Mouse (Mus musculus) lung, postnatal 0 days (tissue): Measurements from ENCODE around the gene Ctnnbl1. TPM values are rescaled to one million over a fixed set of nuclear protein-coding genes. Genes with fewer than 3 reads are reported as not detected.
A peak's percentile ranks its signal among the peaks of the same experiment; 100 is the strongest.

Experiments
- ATAC-seq: fragments of 200-750 bp; cut with Nextera tagmentation; 2 replicates; pipeline ENCODE4 v1.8.0; 2017; ENCODE audit warnings: moderate library complexity
- DNase-seq: peaks from one replicate; pipeline ENCODE4 v3.0.0-alpha.2; 2016; ENCODE audit warnings: low spot score
- H3K27ac ChIP-seq: fragments of 300-500 bp; sonication (generic); 2 replicates; pipeline ENCODE4 v1.5.1; 2014; ENCODE audit warnings: antibody characterized with exemption, mild to moderate bottlenecking, low read length, mixed read lengths
- H3K27me3 ChIP-seq: fragments of 300-500 bp; sonication (generic); replicated peaks from 2 replicates; pipeline ENCODE4 v1.6.1; 2014; ENCODE audit warnings: low read length, mixed read lengths; ENCODE audit not compliant: insufficient read depth
- H3K36me3 ChIP-seq: fragments of 300-500 bp; sonication (generic); 2 replicates; pipeline ENCODE4 v1.6.1; 2014; ENCODE audit warnings: low read length, mixed read lengths; ENCODE audit not compliant: insufficient read depth
- H3K4me1 ChIP-seq: fragments of 300-500 bp; sonication (generic); 2 replicates; pipeline ENCODE4 v1.6.1; 2014; ENCODE audit warnings: antibody characterized with exemption, low read depth, low read length, mixed read lengths; ENCODE audit not compliant: insufficient read depth
- H3K4me2 ChIP-seq: fragments of 300-500 bp; sonication (generic); replicated peaks from 2 replicates; pipeline ENCODE4 v1.6.1; 2014; ENCODE audit warnings: low read depth, mild to moderate bottlenecking, low read length, moderate library complexity, mixed read lengths
- H3K4me3 ChIP-seq: fragments of 300-500 bp; sonication (generic); 2 replicates; pipeline ENCODE4 v1.5.1; 2014; ENCODE audit warnings: low read depth, low read length
- H3K9ac ChIP-seq: fragments of 300-500 bp; sonication (generic); replicated peaks from 2 replicates; pipeline ENCODE4 v1.6.1; 2014; ENCODE audit warnings: low read depth, mild to moderate bottlenecking
- H3K9me3 ChIP-seq: fragments of 300-500 bp; sonication (generic); 2 replicates; pipeline ENCODE4 v1.6.1; 2016; ENCODE audit warnings: low read length, mixed read lengths
- CTCF ChIP-seq: IDR thresholded peaks from 2 replicates; pipeline ENCODE4 v1.5.1; 2016; ENCODE audit warnings: antibody characterized with exemption, mild to moderate bottlenecking
- EP300 ChIP-seq: IDR thresholded peaks from 2 replicates; pipeline ENCODE4 v1.6.1; 2016; ENCODE audit warnings: antibody characterized with exemption, mild to moderate bottlenecking, control low read depth
- WGBS: fragments of 180-500 bp; shearing (Covaris S2); extraction: QIAGEN DNeasy Blood & Tissue Kit; methylation state at CpG from one replicate; pipeline ENCODE4 v1.1.7; 2014; 5-methylcytosine and 5-hydroxymethylcytosine counted together
- polyA plus RNA-seq: library from polyadenylated mRNA; unstranded; fragments of >200 nt; fragmentation: Nextera tagmentation; extraction: Ambion mirVana; gene quantifications from 2 replicates; pipeline ENCODE4 v1.2.1, GENCODE M21; 2015

Ctnnbl1 gene
- polyA plus RNA-seq, 1 experiment from 2014 or later: 30.8 TPM

DNA sequence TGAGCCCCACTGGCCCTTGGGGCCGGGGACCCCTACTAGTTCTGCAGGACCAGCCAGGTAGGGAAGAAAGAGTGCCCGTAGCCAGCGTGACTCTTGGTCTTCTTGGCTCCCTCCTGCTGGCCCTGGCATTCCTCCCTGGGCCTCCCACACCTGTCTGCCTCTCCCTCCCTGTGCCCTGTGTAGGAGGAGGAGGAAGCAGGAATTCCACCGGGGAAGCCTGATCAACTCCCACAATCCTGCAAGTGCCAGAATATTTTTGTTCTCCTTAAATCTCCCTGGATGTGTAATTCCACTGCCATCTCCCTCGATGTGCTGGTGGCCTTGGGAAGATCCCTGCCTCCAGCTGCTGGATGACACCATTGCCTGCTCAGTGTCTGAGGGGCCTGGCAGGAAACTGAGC, 187.3 kb downstream of the Ctnnbl1 start:
- Histone ChIP-seq H3K4me2 (no peak overlapping the region), H3K4me1 (no peaks in the 10 kb centered on the region), H3K4me3 (no peak overlapping the region), H3K36me3 (no peaks in the 10 kb centered on the region), H3K9me3 (no peaks in the 10 kb centered on the region), H3K27me3 (no peaks in the 10 kb centered on the region), H3K9ac (no peak overlapping the region), H3K27ac (no peak overlapping the region)
- DNase-seq (no peak), ATAC-seq (no peak)
- TF ChIP-seq EP300 (no peak), CTCF (no peak)
- WGBS: 50% methylated on average over 5 of the region's 5 CpGs

DNA sequence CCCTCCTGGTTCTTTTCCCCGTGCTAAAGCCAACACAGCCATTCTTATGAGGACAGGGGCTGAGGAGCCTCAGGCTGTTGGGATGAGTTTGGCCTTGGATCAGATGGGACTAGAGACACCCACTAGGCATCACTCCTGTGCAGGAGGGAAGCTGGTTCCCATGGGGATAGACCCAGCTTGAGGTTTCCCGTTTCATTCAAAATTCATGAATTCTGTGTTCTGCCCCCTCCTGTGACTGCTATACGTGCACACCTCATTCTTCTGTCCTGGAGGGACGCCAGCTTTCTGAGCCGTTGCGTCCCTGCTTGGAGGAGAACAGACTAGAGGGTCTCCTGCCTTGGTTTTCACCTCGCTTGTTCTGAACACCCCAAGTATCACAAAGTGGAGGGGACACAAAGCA, 189.3 kb downstream of the Ctnnbl1 start:
- H3K36me3 ChIP-seq: no peaks in the 10 kb centered on the region
- no peaks in the 10 kb centered on the region for H3K9me3 ChIP-seq
- no peak for TF ChIP-seq CTCF
- TF ChIP-seq EP300: no peak
- H3K27ac ChIP-seq: no peak overlapping the region
- ATAC-seq (no peak), DNase-seq (no peak)
- H3K4me2 ChIP-seq: no peak overlapping the region
- H3K9ac ChIP-seq: no peak overlapping the region
- H3K4me1 ChIP-seq: no peaks in the 10 kb centered on the region
- WGBS: 55% methylated on average over 7 of the region's 7 CpGs
- no peaks in the 10 kb centered on the region for H3K27me3 ChIP-seq
- H3K4me3 ChIP-seq: no peak overlapping the region

DNA sequence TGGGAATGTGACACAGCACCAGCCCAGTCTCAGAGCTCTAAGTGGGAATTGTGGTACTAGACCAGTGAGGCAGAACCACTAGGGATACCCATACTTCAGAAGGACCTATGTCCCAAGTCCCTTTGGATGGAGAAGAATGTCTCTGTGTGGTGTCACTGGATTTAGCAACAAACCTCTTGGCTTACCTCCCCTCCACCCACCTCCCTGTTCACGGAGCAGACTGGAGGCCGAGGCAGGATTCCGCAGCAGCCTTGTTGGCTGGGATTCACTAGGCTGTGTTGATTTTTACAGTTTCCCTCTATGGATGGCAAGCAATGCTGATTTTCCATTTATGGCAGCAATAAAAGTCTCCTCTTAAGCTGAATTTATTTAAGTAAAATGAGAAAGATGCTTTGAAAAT, 189.7 kb downstream of the Ctnnbl1 start:
- H3K4me2 ChIP-seq: no peak overlapping the region
- H3K9ac ChIP-seq: no peak overlapping the region
- H3K9me3 ChIP-seq: no peaks in the 10 kb centered on the region
- ATAC-seq (no peak), DNase-seq (no peak)
- no peaks in the 10 kb centered on the region for H3K27me3 ChIP-seq
- WGBS: 73% methylated on average over 3 of the region's 3 CpGs
- H3K4me1 ChIP-seq: no peaks in the 10 kb centered on the region
- no peaks in the 10 kb centered on the region for H3K36me3 ChIP-seq
- no peak for TF ChIP-seq CTCF
- no peak for TF ChIP-seq EP300
- H3K4me3 ChIP-seq: no peak overlapping the region
- H3K27ac ChIP-seq: no peak overlapping the region

DNA sequence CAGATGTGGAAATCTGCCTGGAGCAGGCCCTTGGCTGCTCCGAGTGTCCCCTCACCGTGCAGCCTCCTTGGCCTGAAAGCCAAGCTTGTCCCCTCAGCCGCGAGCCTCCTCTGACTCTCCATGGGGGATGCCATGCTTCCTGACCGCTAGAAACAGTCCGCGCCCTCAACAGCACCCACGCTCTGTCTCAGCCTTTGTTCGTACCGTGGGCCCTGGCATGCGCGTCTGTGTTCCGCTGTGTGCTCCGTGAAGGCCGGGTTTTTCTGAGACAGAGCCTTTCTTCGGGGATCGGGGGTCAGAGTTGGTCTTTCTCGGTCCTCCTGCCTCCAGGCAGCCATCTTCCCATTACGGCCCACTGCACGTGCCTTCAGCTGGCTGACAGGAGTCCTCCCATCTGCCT, 190.2 kb downstream of the Ctnnbl1 start:
- Histone ChIP-seq H3K4me2 (no peak overlapping the region), H3K9ac (no peak overlapping the region), H3K4me3 (no peak overlapping the region), H3K27me3 (no peaks in the 10 kb centered on the region), H3K9me3 (no peaks in the 10 kb centered on the region), H3K4me1 (no peaks in the 10 kb centered on the region), H3K27ac (no peak overlapping the region), H3K36me3 (no peaks in the 10 kb centered on the region)
- DNase-seq (no peak), ATAC-seq (no peak)
- WGBS: 57% methylated on average over 20 of the region's 20 CpGs
- TF ChIP-seq EP300 (no peak), CTCF (no peak)

DNA sequence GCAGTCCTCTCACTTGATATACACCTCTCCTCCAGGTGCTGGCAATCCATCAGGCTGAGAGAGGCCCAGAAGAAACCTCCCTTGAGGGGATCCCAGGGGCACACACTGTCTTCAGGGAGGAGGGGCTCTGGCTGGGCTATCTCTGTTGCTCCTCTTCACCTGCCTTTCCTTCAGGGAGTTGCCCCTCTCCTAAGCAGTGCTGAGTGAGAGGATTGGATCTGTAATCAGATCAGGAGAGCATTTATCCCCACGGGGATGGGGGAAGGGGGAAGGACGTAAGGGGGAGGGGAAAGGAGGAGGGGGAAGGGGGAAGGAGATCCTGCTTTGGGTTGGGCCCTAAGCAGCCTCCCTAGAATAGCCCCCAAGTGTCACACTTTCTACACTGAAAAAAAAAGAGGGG, 190.6 kb downstream of the Ctnnbl1 start:
- Histone ChIP-seq H3K4me3 (no peak overlapping the region), H3K9me3 (no peaks in the 10 kb centered on the region), H3K27me3 (no peaks in the 10 kb centered on the region), H3K4me1 (no peaks in the 10 kb centered on the region), H3K9ac (no peak overlapping the region), H3K36me3 (no peaks in the 10 kb centered on the region), H3K27ac (no peak overlapping the region), H3K4me2 (no peak overlapping the region)
- TF ChIP-seq EP300 (no peak), CTCF (no peak)
- ATAC-seq: no peak
- DNase-seq: no peak
- WGBS: 0% methylated on average over 1 of the region's 2 CpGs

DNA sequence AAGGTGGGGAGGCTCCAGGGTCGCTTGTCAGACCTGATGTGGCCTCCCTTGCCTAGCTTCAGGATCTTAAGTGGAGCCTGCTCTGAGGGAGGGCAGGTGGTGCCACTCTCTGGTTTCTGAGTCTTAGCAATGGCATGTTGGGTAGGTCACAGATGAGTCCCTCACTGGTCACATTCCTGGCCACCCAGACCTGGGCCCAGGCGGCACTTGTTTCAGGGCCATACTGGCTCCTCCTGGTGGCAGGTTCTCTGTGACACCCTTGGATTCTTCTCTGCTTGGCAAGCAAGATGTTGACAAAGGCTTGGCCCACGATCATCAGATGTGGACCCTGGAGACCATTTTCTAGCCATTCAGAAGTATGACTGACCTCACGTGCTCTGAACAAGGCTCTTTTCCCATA, 195.5 kb downstream of the Ctnnbl1 start:
- Histone ChIP-seq H3K4me3 (no peak overlapping the region), H3K9me3 (no peaks in the 10 kb centered on the region), H3K9ac (no peak overlapping the region), H3K36me3 (no peaks in the 10 kb centered on the region), H3K4me2 (no peak overlapping the region), H3K27ac (no peak overlapping the region), H3K4me1 (no peaks in the 10 kb centered on the region), H3K27me3 (no peaks in the 10 kb centered on the region)
- ATAC-seq (no peak), DNase-seq (no peak)
- TF ChIP-seq EP300 (no peak), CTCF (peak; percentile 35; the same call in 1 of the 2 replicates)
- WGBS: 53% methylated on average over 4 of the region's 4 CpGs

DNA sequence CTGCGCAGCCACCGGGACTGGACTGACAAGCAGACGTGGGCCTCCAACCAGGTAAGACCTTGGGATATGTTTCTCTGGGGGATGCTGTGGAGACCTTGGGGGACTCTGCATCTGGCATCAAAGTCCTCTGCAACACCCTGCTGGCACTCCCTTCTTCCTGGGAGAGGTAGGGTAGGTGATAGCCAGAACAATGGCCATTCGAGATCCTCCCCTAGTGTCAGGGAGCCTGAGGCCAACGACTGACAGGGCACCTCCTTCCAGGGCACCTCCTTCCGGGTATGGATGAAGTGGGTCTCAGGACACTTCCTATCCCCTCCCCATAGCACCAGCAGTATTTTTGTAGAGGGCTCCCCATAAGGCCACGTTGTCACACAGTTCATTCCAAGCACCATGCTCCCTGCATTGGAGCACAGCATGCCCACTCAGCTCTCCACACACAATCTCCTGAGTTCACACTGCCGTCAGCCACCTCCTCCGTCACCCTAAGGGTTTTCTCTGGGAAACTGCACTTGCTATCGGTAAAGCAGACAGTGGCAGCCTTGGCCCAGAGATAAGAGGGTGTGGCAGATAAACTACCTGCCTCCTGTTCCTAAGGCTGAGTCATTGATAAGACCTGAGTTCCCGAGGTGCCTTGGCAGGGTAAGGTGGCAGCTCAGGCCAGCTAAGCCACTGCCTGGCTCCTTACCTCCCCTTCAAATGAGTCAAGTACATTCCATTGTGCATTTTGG, 198.4 kb downstream of the Ctnnbl1 start:
- ATAC-seq: no peak
- Histone ChIP-seq H3K9ac (no peak overlapping the region), H3K4me3 (no peak overlapping the region), H3K9me3 (no peaks in the 10 kb centered on the region), H3K27me3 (no peaks in the 10 kb centered on the region), H3K36me3 (no peaks in the 10 kb centered on the region), H3K4me1 (no peaks in the 10 kb centered on the region), H3K27ac (no peak overlapping the region), H3K4me2 (no peak overlapping the region)
- TF ChIP-seq CTCF (no peak), EP300 (no peak)
- DNase-seq: no peak
- WGBS: 48% methylated on average over 11 of the region's 11 CpGs
